Mouse (Mus musculus) testis, adult 2 months (tissue): ENCODE measurements around the gene Ldah.

Experiments
- CTCF ChIP-seq: fragments of 200-500 bp; IDR thresholded peaks from 2 replicates; pipeline ENCODE4 v1.5.1; 2012; ENCODE audit warnings: low read depth, mild to moderate bottlenecking, inconsistent platforms, low read length, moderate library complexity; ENCODE audit not compliant: control insufficient read depth, insufficient read depth, insufficient replicate concordance
- POLR2A ChIP-seq: fragments of 200-500 bp; IDR thresholded peaks from 2 replicates; pipeline ENCODE4 v1.6.1; 2012; ENCODE audit warnings: low read depth, mild to moderate bottlenecking, inconsistent platforms, low read length, moderate library complexity; ENCODE audit not compliant: control insufficient read depth

DNA sequence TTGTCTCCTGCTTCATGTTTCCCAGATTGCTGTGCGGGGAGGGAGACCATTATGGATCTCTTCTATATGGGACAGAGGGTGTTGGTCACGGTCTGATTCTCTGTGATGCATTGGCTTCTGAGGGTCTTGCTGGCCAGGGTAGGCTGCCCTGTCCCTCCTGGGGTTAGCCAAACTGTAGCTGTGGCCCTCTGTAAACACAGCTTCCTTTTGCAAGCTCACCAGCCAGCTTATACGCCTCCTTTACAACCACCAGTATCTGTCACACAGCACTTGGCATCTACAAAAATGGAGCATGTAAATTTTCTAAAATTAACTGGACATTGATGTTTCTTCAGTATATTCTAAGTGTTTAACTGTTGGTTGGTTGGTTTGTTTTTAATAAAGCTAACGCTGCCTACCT lies 67.5 kb downstream of the Ldah start:
- TF ChIP-seq CTCF (no peak), POLR2A (no peak)
